Mouse (Mus musculus): ENCODE measurements at regions not wholly inside any gene's neighbourhood (a gene's known extent, or its start where the extent isn't known, plus 50 kb on each side); places are given as distances from the start of the nearest gene placed in this dataset.

DNA sequence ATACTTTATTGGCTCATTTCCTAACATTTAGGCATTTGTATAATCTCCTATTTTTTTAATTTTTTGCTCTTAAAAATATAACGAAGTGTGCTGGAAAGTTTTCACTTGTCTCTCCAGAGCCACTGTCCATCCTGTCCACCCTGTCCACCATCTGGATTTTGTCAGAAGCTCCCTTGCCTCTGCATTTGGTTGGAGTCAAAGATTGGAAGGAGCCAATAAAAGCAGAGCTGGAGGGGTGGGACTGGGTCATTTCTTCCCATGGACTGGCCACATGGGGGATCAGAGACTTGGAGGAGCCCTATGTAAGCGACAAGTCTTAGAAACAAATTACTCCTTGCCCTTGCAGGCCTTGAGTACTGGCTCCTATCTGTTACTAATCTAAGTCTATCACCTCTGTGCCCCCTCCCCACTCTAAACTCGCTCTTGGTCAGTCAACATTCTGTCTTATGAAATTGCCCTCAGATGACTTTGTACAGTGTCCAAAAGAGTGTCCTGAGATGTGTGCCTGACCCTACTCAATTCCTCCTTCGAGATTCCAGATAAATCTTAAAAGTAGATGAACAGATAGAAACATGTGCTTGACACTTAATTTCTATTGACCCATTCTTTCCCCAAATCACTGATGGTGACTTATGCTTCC is 303.3 kb downstream of the Nuak1 start:
- 68% methylated on average over 4 of the region's 4 CpGs for WGBS
- H3K4me1 ChIP-seq (replicated peaks; ENCODE audit: control insufficient read depth, insufficient read depth, low read length), result no peaks in the 10 kb centered on the region
- no peaks in the 10 kb centered on the region for H3K36me3 ChIP-seq (ENCODE audit: control insufficient read depth, insufficient read depth, low read length)
- H3K27me3 ChIP-seq (replicated peaks; ENCODE audit: control insufficient read depth, insufficient read depth, low read length), result no peaks in the 10 kb centered on the region
- H3K4me2 ChIP-seq (ENCODE audit: low read length), result no peak overlapping the region
- no peak overlapping the region for H3K4me3 ChIP-seq (ENCODE audit: low read depth, low read length)
- no peak overlapping the region for H3K9ac ChIP-seq (ENCODE audit: low read length)
- no peak for ATAC-seq (replicated peaks; ENCODE audit: low FRiP score, low TSS enrichment, low read depth)
- H3K27ac ChIP-seq (ENCODE audit: low read depth), result no peak overlapping the region
- H3K9me3 ChIP-seq (ENCODE audit: control insufficient read depth, low read length), result no peaks in the 10 kb centered on the region
- DNase-seq (ENCODE audit: low spot score), result no peak

DNA sequence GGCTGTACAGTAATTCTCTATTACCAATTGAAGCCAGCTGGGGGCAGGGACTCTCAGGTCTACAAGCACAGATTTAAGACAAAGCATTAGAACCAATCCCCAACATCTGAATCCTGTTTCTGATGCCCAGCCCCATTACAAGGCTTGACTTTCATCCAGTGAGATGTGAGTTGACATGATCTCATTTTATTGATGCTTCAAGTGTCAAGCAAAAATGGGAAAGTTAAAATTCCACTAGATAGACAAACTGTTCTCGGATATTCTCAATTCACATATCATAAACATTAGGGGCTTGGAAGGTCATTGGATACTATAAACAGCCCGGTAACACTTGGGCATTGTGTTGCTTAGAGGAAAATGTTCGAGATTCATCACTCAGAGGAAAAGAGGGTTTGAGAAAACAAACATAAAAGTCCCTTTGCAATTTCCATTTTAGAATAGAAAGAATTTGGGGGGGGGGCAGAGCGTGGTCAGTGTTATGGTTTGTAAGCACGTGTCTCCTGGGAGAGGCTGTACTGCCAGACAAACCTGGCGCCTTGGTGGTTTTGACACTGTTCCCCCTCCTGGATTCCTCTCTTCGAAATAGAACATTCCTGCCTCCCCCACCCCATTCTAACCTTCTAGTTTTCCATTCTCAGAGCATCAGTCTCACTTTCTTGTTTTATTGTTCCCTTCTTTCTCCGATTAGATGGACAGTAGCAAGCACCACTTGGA is 297.5 kb downstream of the Nuak1 start:
- no peak for DNase-seq (ENCODE audit: low spot score)
- H3K9me3 ChIP-seq (ENCODE audit: control insufficient read depth, low read length), result no peaks in the 10 kb centered on the region
- WGBS, result 34% methylated on average over 8 of the region's 8 CpGs

DNA sequence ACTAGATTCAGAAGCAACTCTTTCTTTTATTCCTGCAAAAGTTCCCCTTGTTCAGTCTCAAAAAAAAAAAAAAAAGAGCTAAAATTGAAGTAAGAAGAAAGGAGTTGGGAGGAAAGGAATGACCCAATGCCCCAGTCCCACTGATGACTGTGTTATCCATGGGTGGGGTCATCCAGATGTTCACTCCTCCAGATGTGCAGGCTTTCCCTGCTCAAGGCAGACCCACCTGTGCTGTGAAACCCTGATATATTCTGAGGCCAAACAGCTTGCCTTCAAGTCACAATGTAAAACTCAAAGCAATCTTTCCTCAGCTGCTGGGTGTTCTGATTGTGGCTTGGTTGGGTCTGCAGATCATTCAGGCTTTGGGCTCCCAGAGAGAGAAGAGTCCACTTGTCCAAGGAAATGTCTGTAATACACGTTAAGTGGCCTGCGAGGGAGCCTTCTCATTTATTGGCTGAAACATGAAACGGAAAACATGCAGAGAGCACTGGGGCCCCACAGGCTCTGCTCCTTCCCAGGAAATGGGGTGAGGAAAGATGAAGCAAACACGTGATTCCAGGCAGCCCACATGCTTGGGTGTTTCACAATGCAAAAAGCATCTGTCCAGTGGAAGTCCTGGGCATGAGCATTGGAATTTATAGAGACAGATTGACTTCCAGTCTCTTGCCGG is 296.6 kb downstream of the Nuak1 start:
- H3K4me1 ChIP-seq (replicated peaks; ENCODE audit: control insufficient read depth, insufficient read depth, low read length), result peaks cover 9% of the 10 kb centered on the region
- no peaks in the 10 kb centered on the region for H3K36me3 ChIP-seq (ENCODE audit: control insufficient read depth, insufficient read depth, low read length)
- no peak overlapping the region for H3K4me2 ChIP-seq (ENCODE audit: low read length)
- no peaks in the 10 kb centered on the region for H3K9me3 ChIP-seq (ENCODE audit: control insufficient read depth, low read length)
- H3K27ac ChIP-seq (ENCODE audit: low read depth), result no peak overlapping the region
- no peak overlapping the region for H3K4me3 ChIP-seq (ENCODE audit: low read depth, low read length)
- no peak overlapping the region for H3K9ac ChIP-seq (ENCODE audit: low read length)
- ATAC-seq (replicated peaks; ENCODE audit: low FRiP score, low TSS enrichment, low read depth), result no peak
- H3K27me3 ChIP-seq (replicated peaks; ENCODE audit: control insufficient read depth, insufficient read depth, low read length), result no peaks in the 10 kb centered on the region
- 23% methylated on average over 5 of the region's 5 CpGs for WGBS
- DNase-seq (ENCODE audit: low spot score), result no peak

More for the DNA sequence above, 297.5 kb downstream of the Nuak1 start:
- H3K4me2 ChIP-seq (ENCODE audit: low read length), result no peak overlapping the region
- no peaks in the 10 kb centered on the region for H3K36me3 ChIP-seq (ENCODE audit: control insufficient read depth, insufficient read depth, low read length)
- no peak for ATAC-seq (replicated peaks; ENCODE audit: low FRiP score, low TSS enrichment, low read depth)
- peaks cover 9% of the 10 kb centered on the region for H3K4me1 ChIP-seq (replicated peaks; ENCODE audit: control insufficient read depth, insufficient read depth, low read length)
- no peak overlapping the region for H3K4me3 ChIP-seq (ENCODE audit: low read depth, low read length)
- H3K9ac ChIP-seq (ENCODE audit: low read length), result no peak overlapping the region
- no peak overlapping the region for H3K27ac ChIP-seq (ENCODE audit: low read depth)
- no peaks in the 10 kb centered on the region for H3K27me3 ChIP-seq (replicated peaks; ENCODE audit: control insufficient read depth, insufficient read depth, low read length)

DNA sequence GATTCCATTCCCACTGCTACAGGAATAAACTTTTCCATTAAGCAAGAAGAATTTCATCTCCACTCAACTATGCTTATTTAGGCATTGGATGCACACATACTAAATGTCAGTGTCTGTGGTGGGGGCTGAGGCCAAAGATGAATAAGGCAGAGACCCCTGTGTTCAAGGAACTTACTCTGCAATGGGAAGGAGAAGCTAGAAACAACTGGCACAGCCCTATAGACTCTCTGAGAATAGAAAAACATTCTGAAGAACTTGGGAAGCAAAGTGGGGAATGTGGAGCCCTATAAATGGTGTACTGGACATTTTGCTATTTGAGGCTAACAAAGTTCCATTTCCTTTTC is 296.1 kb downstream of the Nuak1 start:
- H3K4me1 ChIP-seq (replicated peaks; ENCODE audit: control insufficient read depth, insufficient read depth, low read length), result peaks cover 9% of the 10 kb centered on the region
- DNase-seq (ENCODE audit: low spot score) (no peak), ATAC-seq (replicated peaks; ENCODE audit: low FRiP score, low TSS enrichment, low read depth) (no peak)
- no peaks in the 10 kb centered on the region for H3K9me3 ChIP-seq (ENCODE audit: control insufficient read depth, low read length)
- H3K36me3 ChIP-seq (ENCODE audit: control insufficient read depth, insufficient read depth, low read length), result no peaks in the 10 kb centered on the region
- no peak overlapping the region for H3K9ac ChIP-seq (ENCODE audit: low read length)
- H3K27me3 ChIP-seq (replicated peaks; ENCODE audit: control insufficient read depth, insufficient read depth, low read length), result no peaks in the 10 kb centered on the region
- no peak overlapping the region for H3K4me2 ChIP-seq (ENCODE audit: low read length)
- no peak overlapping the region for H3K27ac ChIP-seq (ENCODE audit: low read depth)
- no peak overlapping the region for H3K4me3 ChIP-seq (ENCODE audit: low read depth, low read length)

DNA sequence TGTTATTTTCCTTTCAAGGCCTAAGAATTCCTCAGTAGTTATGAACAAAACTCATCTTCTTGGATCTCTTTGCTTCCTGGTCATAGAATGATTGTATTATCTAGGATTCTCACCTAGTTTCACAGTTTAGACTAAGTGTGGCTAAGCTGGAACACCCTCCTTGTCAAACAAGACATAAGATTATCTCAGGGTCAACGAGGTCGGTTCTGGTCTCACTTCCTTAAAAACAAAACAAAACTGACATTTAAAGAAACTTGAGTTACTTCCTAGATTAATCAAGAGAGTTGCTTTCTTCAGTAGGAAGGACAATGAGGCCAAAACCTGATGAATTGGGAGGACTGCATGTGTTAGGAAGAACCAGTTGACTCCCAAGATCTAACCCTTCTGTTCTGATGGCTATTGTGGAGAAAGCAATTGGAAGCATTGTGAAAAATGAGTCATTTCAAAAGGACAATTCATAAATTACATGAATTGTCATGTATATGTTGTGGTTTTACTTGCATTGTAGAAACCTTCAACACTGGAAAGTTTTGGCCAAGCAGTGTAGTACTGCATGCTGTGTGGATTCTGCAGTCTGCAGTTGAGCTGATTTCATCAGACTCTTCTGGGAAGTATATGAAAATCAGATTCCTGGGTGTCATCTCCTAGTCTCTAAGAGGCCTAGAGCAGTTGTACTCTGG is 293.0 kb downstream of the Nuak1 start:
- Histone ChIP-seq H3K4me1 (replicated peaks; ENCODE audit: control insufficient read depth, insufficient read depth, low read length) (peaks cover 9% of the 10 kb centered on the region), H3K27me3 (replicated peaks; ENCODE audit: control insufficient read depth, insufficient read depth, low read length) (no peaks in the 10 kb centered on the region), H3K9ac (ENCODE audit: low read length) (no peak overlapping the region), H3K36me3 (ENCODE audit: control insufficient read depth, insufficient read depth, low read length) (no peaks in the 10 kb centered on the region), H3K4me3 (ENCODE audit: low read depth, low read length) (no peak overlapping the region), H3K4me2 (ENCODE audit: low read length) (no peak overlapping the region), H3K9me3 (ENCODE audit: control insufficient read depth, low read length) (no peaks in the 10 kb centered on the region), H3K27ac (ENCODE audit: low read depth) (no peak overlapping the region)
- DNase-seq (ENCODE audit: low spot score), result no peak
- 72% methylated on average over 2 of the region's 2 CpGs for WGBS
- ATAC-seq (replicated peaks; ENCODE audit: low FRiP score, low TSS enrichment, low read depth), result no peak

DNA sequence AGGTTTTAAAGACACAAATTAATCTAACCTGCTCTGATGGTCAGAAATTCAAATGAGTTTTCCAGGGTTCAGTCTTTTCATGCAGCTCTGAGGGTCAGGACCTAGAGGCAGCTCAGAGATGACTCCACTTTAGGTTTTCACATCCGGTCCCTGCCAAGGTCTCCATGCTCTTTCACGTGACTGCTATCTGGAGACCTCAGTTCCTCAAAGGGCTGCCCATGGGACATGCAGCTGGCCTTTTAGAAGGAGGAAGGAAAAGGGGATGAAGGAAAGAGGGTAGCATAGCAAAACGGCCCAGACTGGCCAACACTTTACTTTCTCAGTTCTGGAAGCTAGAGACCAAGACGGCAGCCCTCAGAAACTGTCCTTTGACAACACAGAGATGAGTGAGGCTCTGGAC is 276.6 kb downstream of the Nuak1 start:
- no peaks in the 10 kb centered on the region for H3K36me3 ChIP-seq (ENCODE audit: control insufficient read depth, insufficient read depth, low read length)
- 88% methylated on average over 4 of the region's 4 CpGs for WGBS
- no peak overlapping the region for H3K9ac ChIP-seq (ENCODE audit: low read length)
- no peaks in the 10 kb centered on the region for H3K27me3 ChIP-seq (replicated peaks; ENCODE audit: control insufficient read depth, insufficient read depth, low read length)
- no peak for ATAC-seq (replicated peaks; ENCODE audit: low FRiP score, low TSS enrichment, low read depth)
- H3K4me3 ChIP-seq (ENCODE audit: low read depth, low read length), result no peak overlapping the region
- no peaks in the 10 kb centered on the region for H3K9me3 ChIP-seq (ENCODE audit: control insufficient read depth, low read length)
- no peaks in the 10 kb centered on the region for H3K4me1 ChIP-seq (replicated peaks; ENCODE audit: control insufficient read depth, insufficient read depth, low read length)
- H3K4me2 ChIP-seq (ENCODE audit: low read length), result no peak overlapping the region
- DNase-seq (ENCODE audit: low spot score), result no peak
- no peak overlapping the region for H3K27ac ChIP-seq (ENCODE audit: low read depth)

DNA sequence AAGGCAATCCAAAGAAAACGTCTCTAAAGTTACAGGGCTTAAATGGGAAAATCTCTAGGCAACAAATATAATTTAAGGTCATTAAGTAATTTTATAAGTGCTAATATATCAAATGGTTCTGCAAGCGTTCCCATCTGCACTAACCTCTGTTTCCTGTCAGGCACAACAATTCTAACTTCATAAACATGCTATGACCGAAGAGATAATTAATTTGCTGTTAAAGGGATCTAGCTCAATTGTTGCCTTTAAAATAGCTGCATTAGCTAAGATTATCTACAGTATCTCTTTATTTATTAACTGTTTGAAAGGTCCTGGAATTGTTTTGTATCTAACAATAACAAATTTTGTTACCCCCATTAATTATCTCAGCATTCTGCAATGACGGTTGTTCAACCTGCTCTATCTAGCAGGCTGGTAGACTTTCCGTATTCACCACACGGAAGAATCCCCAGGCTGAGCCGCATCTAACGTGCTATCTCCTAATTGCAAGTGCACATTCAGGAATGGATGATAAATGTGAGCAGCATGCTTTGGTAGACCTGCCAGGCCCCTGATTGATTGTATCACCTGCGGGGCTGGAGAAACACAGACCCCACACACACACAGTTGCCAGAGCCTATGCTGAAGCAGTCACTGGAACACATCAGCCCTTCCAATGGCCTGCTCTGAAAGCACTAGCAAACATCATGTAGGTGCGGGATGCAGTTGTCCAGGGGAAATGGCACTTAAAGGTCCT is 274.4 kb downstream of the Nuak1 start:
- no peaks in the 10 kb centered on the region for H3K9me3 ChIP-seq (ENCODE audit: control insufficient read depth, low read length)
- H3K36me3 ChIP-seq (ENCODE audit: control insufficient read depth, insufficient read depth, low read length), result no peaks in the 10 kb centered on the region
- H3K9ac ChIP-seq (ENCODE audit: low read length), result no peak overlapping the region
- 27% methylated on average over 10 of the region's 10 CpGs for WGBS
- H3K4me1 ChIP-seq (replicated peaks; ENCODE audit: control insufficient read depth, insufficient read depth, low read length), result no peaks in the 10 kb centered on the region
- H3K27me3 ChIP-seq (replicated peaks; ENCODE audit: control insufficient read depth, insufficient read depth, low read length), result no peaks in the 10 kb centered on the region
- H3K4me3 ChIP-seq (ENCODE audit: low read depth, low read length), result no peak overlapping the region
- DNase-seq (ENCODE audit: low spot score), result no peak
- ATAC-seq (replicated peaks; ENCODE audit: low FRiP score, low TSS enrichment, low read depth), result no peak
- no peak overlapping the region for H3K27ac ChIP-seq (ENCODE audit: low read depth)
- no peak overlapping the region for H3K4me2 ChIP-seq (ENCODE audit: low read length)

DNA sequence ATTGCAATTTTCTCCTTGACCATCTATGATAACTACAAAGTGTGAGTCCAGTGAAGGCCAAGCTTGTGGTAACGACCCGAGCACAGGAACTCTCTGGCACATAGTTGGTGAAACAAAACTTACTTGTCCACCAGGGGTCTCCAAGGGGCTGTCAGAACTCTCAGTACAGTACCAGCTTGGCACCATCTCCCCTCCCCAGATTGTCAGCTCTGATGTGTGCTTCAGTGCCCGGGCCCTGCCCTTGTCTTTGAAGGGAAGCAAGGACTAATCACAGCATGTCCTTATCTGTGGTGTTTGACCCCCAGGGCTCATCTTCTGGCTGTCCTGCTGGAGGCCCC is 273.9 kb downstream of the Nuak1 start:
- no peak overlapping the region for H3K4me3 ChIP-seq (ENCODE audit: low read depth, low read length)
- WGBS, result 34% methylated on average over 3 of the region's 3 CpGs
- H3K27me3 ChIP-seq (replicated peaks; ENCODE audit: control insufficient read depth, insufficient read depth, low read length), result no peaks in the 10 kb centered on the region
- no peak overlapping the region for H3K4me2 ChIP-seq (ENCODE audit: low read length)
- ATAC-seq (replicated peaks; ENCODE audit: low FRiP score, low TSS enrichment, low read depth) (no peak), DNase-seq (ENCODE audit: low spot score) (no peak)
- H3K36me3 ChIP-seq (ENCODE audit: control insufficient read depth, insufficient read depth, low read length), result no peaks in the 10 kb centered on the region
- H3K27ac ChIP-seq (ENCODE audit: low read depth), result no peak overlapping the region
- H3K9ac ChIP-seq (ENCODE audit: low read length), result no peak overlapping the region
- no peaks in the 10 kb centered on the region for H3K9me3 ChIP-seq (ENCODE audit: control insufficient read depth, low read length)
- H3K4me1 ChIP-seq (replicated peaks; ENCODE audit: control insufficient read depth, insufficient read depth, low read length), result no peaks in the 10 kb centered on the region; the same call in 1 of the 2 replicates

All from intestine, embryonic 14.5 days (tissue).